Mouse (Mus musculus): ENCODE data around the gene Tnfrsf25. TPM values are rescaled to one million over a fixed set of nuclear protein-coding genes. Genes with fewer than 3 reads are reported as not detected.

Gene Tnfrsf25
- polyA plus RNA-seq, 1 experiment from 2014 or later: 0.54 TPM

- 4% methylated on average over 12 of the region's 12 CpGs for WGBS
- peak overlapping the region; percentile 80 for H3K4me2 ChIP-seq (ENCODE audit: low read depth, low read length)
- no peaks in the 10 kb centered on the region for H3K9me3 ChIP-seq (ENCODE audit: control insufficient read depth, low read length)
- peak overlapping the region; percentile 85 for H3K9ac ChIP-seq (replicated peaks; ENCODE audit: low read depth, low read length)
- H3K36me3 ChIP-seq (ENCODE audit: control insufficient read depth, insufficient read depth, low read length): no peaks in the 10 kb centered on the region
- ATAC-seq (ENCODE audit: low read depth): no peak
- H3K4me3 ChIP-seq (ENCODE audit: low read depth, low read length): peak overlapping the region; percentile 65
- H3K4me1 ChIP-seq (ENCODE audit: control insufficient read depth, insufficient read depth, low read length): 0 out of 2 replicates have a peak, but pooled peaks cover 11% of the 10 kb centered on the region
- H3K27ac ChIP-seq (ENCODE audit: low read depth, low read length): no peak overlapping the region
- H3K27me3 ChIP-seq (ENCODE audit: control insufficient read depth, insufficient read depth, low read length): no peaks in the 10 kb centered on the region
These were observed 28.3 kb upstream of the Tnfrsf25 start for GRCm38 (mm10) chr4:152087211-152088081.

GRCm38 (mm10) chr4:152088133-152088532 is 27.6 kb upstream of the Tnfrsf25 start:
- no peak for ATAC-seq (ENCODE audit: low read depth)
- H3K9me3 ChIP-seq (ENCODE audit: control insufficient read depth, low read length): no peaks in the 10 kb centered on the region
- no peak overlapping the region for H3K4me3 ChIP-seq (ENCODE audit: low read depth, low read length)
- H3K4me2 ChIP-seq (ENCODE audit: low read depth, low read length): peak overlapping the region; percentile 80; the same call in 1 of the 2 replicates
- H3K36me3 ChIP-seq (ENCODE audit: control insufficient read depth, insufficient read depth, low read length): no peaks in the 10 kb centered on the region
- H3K4me1 ChIP-seq (ENCODE audit: control insufficient read depth, insufficient read depth, low read length): 0 out of 2 replicates have a peak, but pooled peaks cover 11% of the 10 kb centered on the region
- 32% methylated on average over 4 of the region's 4 CpGs for WGBS
- H3K9ac ChIP-seq (replicated peaks; ENCODE audit: low read depth, low read length): 0 out of 2 replicates have a peak overlapping the region, but pooled peaks have one; percentile 0
- H3K27me3 ChIP-seq (ENCODE audit: control insufficient read depth, insufficient read depth, low read length): no peaks in the 10 kb centered on the region
- no peak overlapping the region for H3K27ac ChIP-seq (ENCODE audit: low read depth, low read length)

DNA sequence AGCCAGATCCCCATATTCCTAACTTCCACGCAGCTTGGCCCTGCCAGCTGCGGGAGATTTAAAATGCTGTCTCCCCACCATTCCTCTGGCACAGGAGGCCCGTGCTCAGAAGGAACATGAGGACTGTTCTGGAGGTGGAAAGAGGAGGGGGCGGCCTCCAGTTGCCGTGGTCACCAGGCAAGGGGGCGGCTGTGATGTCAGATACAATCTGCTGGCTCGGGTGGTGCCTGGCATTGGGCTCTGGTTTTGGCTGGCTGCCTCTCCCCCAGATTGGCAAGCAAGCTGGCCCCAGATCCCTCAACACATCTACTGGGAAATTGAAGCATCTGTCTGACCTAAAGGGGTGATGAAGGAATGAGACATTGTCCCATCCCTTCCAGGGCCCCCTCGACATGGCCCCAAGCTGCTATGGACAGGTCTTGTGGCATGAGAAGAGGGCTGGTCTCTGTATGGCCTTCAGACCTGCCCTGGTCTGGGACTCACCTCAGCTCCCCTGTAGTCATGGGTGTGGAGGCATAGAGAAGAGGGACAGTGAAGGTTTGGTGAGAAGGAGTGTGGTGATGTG is 27.1 kb upstream of the Tnfrsf25 start:
- ATAC-seq (ENCODE audit: low read depth): no peak
- WGBS: 28% methylated on average over 8 of the region's 8 CpGs
- 0 out of 2 replicates have a peak overlapping the region, but pooled peaks have one; percentile 0 for H3K9ac ChIP-seq (replicated peaks; ENCODE audit: low read depth, low read length)
- H3K9me3 ChIP-seq (ENCODE audit: control insufficient read depth, low read length): no peaks in the 10 kb centered on the region
- no peak overlapping the region for H3K4me2 ChIP-seq (ENCODE audit: low read depth, low read length)
- H3K4me3 ChIP-seq (ENCODE audit: low read depth, low read length): no peak overlapping the region
- H3K36me3 ChIP-seq (ENCODE audit: control insufficient read depth, insufficient read depth, low read length): no peaks in the 10 kb centered on the region
- H3K27ac ChIP-seq (ENCODE audit: low read depth, low read length): no peak overlapping the region
- H3K27me3 ChIP-seq (ENCODE audit: control insufficient read depth, insufficient read depth, low read length): no peaks in the 10 kb centered on the region
- 0 out of 2 replicates have a peak, but pooled peaks cover 11% of the 10 kb centered on the region for H3K4me1 ChIP-seq (ENCODE audit: control insufficient read depth, insufficient read depth, low read length)

- Histone ChIP-seq H3K4me2 (ENCODE audit: low read depth, low read length) (no peak overlapping the region), H3K27me3 (ENCODE audit: control insufficient read depth, insufficient read depth, low read length) (no peaks in the 10 kb centered on the region), H3K4me3 (ENCODE audit: low read depth, low read length) (no peak overlapping the region), H3K4me1 (ENCODE audit: control insufficient read depth, insufficient read depth, low read length) (0 out of 2 replicates have a peak, but pooled peaks cover 11% of the 10 kb centered on the region), H3K9me3 (ENCODE audit: control insufficient read depth, low read length) (no peaks in the 10 kb centered on the region), H3K27ac (ENCODE audit: low read depth, low read length) (no peak overlapping the region), H3K9ac (replicated peaks; ENCODE audit: low read depth, low read length) (no peak overlapping the region), H3K36me3 (ENCODE audit: control insufficient read depth, insufficient read depth, low read length) (no peaks in the 10 kb centered on the region)
- 84% methylated on average over 9 of the region's 9 CpGs for WGBS
- ATAC-seq (ENCODE audit: low read depth): no peak
These were observed 25.5 kb upstream of the Tnfrsf25 start for GRCm38 (mm10) chr4:152090191-152090590.

- H3K27ac ChIP-seq (ENCODE audit: low read depth, low read length): no peak overlapping the region
- no peaks in the 10 kb centered on the region for H3K27me3 ChIP-seq (ENCODE audit: control insufficient read depth, insufficient read depth, low read length)
- no peak for ATAC-seq (ENCODE audit: low read depth)
- no peaks in the 10 kb centered on the region for H3K9me3 ChIP-seq (ENCODE audit: control insufficient read depth, low read length)
- H3K36me3 ChIP-seq (ENCODE audit: control insufficient read depth, insufficient read depth, low read length): no peaks in the 10 kb centered on the region
- H3K4me3 ChIP-seq (ENCODE audit: low read depth, low read length): no peak overlapping the region
- H3K4me1 ChIP-seq (ENCODE audit: control insufficient read depth, insufficient read depth, low read length): 0 out of 2 replicates have a peak, but pooled peaks cover 6% of the 10 kb centered on the region
- no peak overlapping the region for H3K4me2 ChIP-seq (ENCODE audit: low read depth, low read length)
- 53% methylated on average over 8 of the region's 8 CpGs for WGBS
- 0 out of 2 replicates have a peak overlapping the region, but pooled peaks have one; percentile 3 for H3K9ac ChIP-seq (replicated peaks; ENCODE audit: low read depth, low read length)
These were observed 22.9 kb upstream of the Tnfrsf25 start for GRCm38 (mm10) chr4:152092751-152093293.

GRCm38 (mm10) chr4:152094233-152094632 is 21.5 kb upstream of the Tnfrsf25 start:
- no peak overlapping the region for H3K4me2 ChIP-seq (ENCODE audit: low read depth, low read length)
- H3K9me3 ChIP-seq (ENCODE audit: control insufficient read depth, low read length): no peaks in the 10 kb centered on the region
- ATAC-seq (ENCODE audit: low read depth): no peak
- H3K4me3 ChIP-seq (ENCODE audit: low read depth, low read length): no peak overlapping the region
- H3K9ac ChIP-seq (replicated peaks; ENCODE audit: low read depth, low read length): no peak overlapping the region
- no peaks in the 10 kb centered on the region for H3K36me3 ChIP-seq (ENCODE audit: control insufficient read depth, insufficient read depth, low read length)
- no peaks in the 10 kb centered on the region for H3K27me3 ChIP-seq (ENCODE audit: control insufficient read depth, insufficient read depth, low read length)
- WGBS: 90% methylated on average over 12 of the region's 12 CpGs
- H3K27ac ChIP-seq (ENCODE audit: low read depth, low read length): no peak overlapping the region
- no peaks in the 10 kb centered on the region for H3K4me1 ChIP-seq (ENCODE audit: control insufficient read depth, insufficient read depth, low read length)

DNA sequence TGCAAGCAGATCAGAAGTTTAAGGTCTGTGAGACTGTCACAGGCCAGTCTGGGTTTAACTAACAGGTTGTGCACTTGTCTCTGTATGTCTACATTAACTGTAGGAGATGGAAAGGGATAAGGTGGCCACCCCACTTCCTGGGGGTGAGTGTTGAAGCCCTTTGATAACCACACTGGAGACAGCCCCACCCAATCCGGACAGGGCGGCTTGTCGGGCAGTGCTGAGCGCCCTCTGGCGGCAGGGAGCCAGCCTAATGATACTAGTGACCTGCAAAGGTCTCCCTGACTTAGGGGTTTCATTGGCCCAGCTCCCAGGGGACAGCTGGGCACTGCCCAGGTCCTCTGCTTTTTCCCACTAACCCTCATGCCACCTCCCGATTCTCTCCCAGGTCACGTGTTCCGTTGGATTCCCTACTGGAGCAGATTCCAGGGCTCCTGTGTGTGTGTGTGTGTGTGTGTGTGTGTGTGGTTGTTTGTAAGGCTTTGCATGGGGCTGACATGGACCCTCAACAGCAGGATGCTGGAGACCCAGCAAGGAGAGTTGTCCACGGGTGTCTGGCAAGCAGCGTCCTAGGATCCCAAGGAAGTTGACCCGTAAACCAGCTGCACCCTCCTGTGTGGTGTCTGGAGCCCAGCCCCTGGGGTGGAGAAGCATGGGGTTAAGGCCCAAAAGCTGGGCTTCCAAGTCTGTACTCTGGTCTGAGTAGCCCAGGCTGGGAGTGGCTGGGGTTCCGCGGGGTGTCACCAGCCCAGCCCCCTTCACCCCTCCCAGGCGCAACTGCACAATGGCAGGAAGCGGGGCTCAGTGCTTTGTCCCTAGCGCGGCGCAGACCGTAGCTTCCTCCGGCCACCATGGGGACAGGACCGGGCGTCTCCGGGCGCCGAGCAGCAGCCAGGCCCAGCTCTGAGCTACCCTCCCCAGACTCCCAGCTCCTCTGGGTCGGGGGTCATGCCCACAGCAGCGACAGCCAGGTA is 19.5 kb upstream of the Tnfrsf25 start:
- Histone ChIP-seq H3K36me3 (ENCODE audit: control insufficient read depth, insufficient read depth, low read length) (no peaks in the 10 kb centered on the region), H3K9me3 (ENCODE audit: control insufficient read depth, low read length) (no peaks in the 10 kb centered on the region), H3K4me1 (ENCODE audit: control insufficient read depth, insufficient read depth, low read length) (no peaks in the 10 kb centered on the region), H3K4me2 (ENCODE audit: low read depth, low read length) (no peak overlapping the region), H3K27me3 (ENCODE audit: control insufficient read depth, insufficient read depth, low read length) (no peaks in the 10 kb centered on the region), H3K27ac (ENCODE audit: low read depth, low read length) (no peak overlapping the region), H3K4me3 (ENCODE audit: low read depth, low read length) (no peak overlapping the region), H3K9ac (replicated peaks; ENCODE audit: low read depth, low read length) (no peak overlapping the region)
- WGBS: 19% methylated on average over 27 of the region's 27 CpGs
- ATAC-seq (ENCODE audit: low read depth): peak; percentile 23; the same call in 1 of the 2 replicates

DNA sequence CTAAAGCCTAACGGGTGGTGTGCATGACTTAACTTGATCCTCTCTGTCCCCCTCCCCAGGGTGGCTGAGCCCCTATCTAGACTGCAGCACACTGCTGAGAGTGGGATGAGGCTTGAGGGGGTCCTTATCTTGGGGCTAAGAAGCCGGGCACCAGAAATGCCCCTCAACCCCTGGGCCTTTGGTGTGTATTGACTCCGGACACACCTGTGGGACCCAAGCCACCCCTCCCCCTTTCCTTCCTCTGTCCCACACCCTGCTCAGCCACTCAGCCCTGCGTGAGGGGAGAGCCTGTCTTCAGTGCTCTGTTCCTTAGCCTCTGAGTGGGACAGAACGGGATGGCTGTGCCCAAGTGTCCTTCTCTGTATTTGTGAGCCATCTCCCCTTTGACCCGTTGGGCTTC is 18.8 kb upstream of the Tnfrsf25 start:
- WGBS: 48% methylated on average over 6 of the region's 6 CpGs

More for the DNA sequence above, 18.8 kb upstream of the Tnfrsf25 start:
- ATAC-seq (ENCODE audit: low read depth): 0 out of 2 replicates have a peak, but pooled peaks have one; percentile 45
- Histone ChIP-seq H3K9me3 (ENCODE audit: control insufficient read depth, low read length) (no peaks in the 10 kb centered on the region), H3K27me3 (ENCODE audit: control insufficient read depth, insufficient read depth, low read length) (no peaks in the 10 kb centered on the region), H3K4me3 (ENCODE audit: low read depth, low read length) (no peak overlapping the region), H3K36me3 (ENCODE audit: control insufficient read depth, insufficient read depth, low read length) (no peaks in the 10 kb centered on the region), H3K27ac (ENCODE audit: low read depth, low read length) (no peak overlapping the region), H3K9ac (replicated peaks; ENCODE audit: low read depth, low read length) (no peak overlapping the region), H3K4me2 (ENCODE audit: low read depth, low read length) (no peak overlapping the region), H3K4me1 (ENCODE audit: control insufficient read depth, insufficient read depth, low read length) (no peaks in the 10 kb centered on the region)

Data from neural tube, embryonic 14.5 days (tissue).